Mouse (Mus musculus): ENCODE measurements around the gene Abcc12.
A peak's percentile ranks its signal among the peaks of the same experiment; 100 is the strongest.

Abcc12 gene

GRCm38 (mm10) chr8:86512886-86513285, 67.6 kb downstream of the Abcc12 start:
- DNase-seq (ENCODE audit: low read depth, low spot score), result no peak

GRCm38 (mm10) chr8:86512131-86512792, 68.2 kb downstream of the Abcc12 start:
- DNase-seq (ENCODE audit: low read depth, low spot score), result no peak

DNA sequence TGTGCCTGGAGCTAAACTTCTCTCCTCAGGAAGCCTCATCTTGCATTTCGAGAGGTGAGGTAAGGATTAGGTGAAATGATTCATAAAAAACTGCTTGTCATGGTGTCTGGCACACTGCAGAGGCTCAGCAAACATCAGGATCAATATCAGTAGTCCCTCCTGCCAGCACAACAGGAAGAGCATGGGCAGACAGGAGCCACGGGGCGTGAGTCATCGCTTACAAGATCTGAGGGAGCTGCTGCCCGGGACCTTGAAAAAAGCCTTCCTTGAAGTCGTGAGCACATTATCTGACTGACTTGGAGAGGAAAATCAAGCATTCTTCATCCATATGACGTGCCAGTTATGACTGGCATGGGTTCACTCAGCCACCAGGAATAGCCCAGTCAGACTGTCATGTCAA, 79.1 kb downstream of the Abcc12 start:
- DNase-seq (ENCODE audit: low read depth, low spot score), result no peak

GRCm38 (mm10) chr8:86495056-86495455, 85.4 kb downstream of the Abcc12 start:
- no peak for DNase-seq (ENCODE audit: low read depth, low spot score)

DNA sequence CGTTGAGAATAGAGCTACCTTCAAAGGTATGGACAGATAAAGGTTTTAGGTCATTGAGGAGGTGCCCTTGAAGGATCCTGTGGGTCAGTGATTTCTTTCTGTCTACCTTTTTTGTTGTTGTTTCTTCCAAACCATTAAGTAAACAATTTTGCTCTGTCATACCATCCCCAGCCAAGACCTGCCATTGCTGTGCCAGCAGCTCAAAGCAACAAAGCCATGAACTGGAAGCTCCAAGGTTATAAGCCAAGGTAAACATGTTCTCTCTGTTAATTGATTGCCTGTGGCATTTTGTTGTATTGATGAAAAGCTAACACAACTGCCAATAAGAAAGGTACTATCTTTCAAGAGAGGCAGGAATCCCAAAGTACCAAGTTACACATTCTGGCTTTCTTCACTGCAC, 86.6 kb downstream of the Abcc12 start:
- DNase-seq (ENCODE audit: low read depth, low spot score), result no peak

GRCm38 (mm10) chr8:86485411-86485810, 95.1 kb downstream of the Abcc12 start:
- no peak for DNase-seq (ENCODE audit: low read depth, low spot score)

DNA sequence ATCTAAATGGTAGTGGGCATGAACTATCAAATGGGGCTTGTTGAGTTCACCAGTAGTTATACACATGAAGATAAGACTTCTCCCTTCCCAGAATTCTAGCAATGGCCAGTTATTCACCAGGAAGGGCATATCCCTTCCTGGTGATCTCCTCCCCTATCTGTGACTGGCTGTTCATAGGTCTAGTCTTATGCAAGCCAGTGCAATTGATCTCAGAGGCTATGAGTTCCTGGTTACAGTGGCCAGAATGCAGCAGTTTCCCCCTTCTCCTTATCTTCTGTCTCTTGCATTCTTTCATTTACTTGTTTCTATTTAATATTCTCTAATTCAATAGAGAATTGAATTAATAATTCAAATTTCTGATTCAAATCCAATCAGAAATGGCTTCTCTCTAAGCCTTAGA, 96.2 kb downstream of the Abcc12 start:
- no peak for DNase-seq (ENCODE audit: low read depth, low spot score)

- no peak for DNase-seq (ENCODE audit: low read depth, low spot score)
Observed at GRCm38 (mm10) chr8:86482116-86482515, 98.4 kb downstream of the Abcc12 start.

DNA sequence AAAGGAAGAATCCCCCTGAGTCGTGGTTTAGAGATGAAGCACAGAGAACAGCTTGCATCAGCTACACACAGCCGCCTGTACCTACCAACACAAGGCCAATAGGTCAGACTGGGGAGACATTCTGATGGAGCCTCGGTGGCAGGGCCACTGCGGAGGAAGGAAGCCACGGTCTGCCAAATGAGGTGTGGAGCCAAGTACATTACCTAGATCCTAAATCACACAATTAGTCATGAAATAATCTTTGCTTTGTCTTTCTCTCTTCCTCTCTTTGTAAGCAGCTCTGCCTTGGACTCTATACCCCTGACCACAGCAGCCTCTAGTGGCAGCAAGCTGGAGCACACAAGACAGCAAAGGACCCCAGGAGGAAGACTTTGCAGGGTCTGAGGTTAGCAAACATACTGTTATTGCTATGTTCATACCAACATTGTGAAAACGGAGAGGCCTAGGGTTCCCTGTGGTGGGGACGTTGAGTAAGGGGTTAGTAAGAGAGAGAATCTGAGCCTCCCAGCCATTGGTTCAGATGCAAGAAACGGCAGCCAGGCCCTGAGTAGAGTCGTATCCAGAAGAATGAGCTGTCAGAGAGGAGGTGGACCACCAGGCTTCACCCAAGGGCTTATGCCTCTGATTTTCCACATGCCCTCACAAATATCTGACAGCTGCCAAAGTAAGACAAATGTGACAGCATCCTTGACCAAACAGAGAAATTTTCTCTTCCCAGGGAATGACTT, 104.6 kb downstream of the Abcc12 start:
- DNase-seq (ENCODE audit: low read depth, low spot score), result peak; percentile 20

GRCm38 (mm10) chr8:86474461-86474860, 106.0 kb downstream of the Abcc12 start:
- no peak for DNase-seq (ENCODE audit: low read depth, low spot score)

- DNase-seq (ENCODE audit: low read depth, low spot score), result no peak
Observed at GRCm38 (mm10) chr8:86473121-86473520, 107.4 kb downstream of the Abcc12 start.

- no peak for DNase-seq (ENCODE audit: low read depth, low spot score)
Observed at GRCm38 (mm10) chr8:86470717-86471116, 109.8 kb downstream of the Abcc12 start.

DNA sequence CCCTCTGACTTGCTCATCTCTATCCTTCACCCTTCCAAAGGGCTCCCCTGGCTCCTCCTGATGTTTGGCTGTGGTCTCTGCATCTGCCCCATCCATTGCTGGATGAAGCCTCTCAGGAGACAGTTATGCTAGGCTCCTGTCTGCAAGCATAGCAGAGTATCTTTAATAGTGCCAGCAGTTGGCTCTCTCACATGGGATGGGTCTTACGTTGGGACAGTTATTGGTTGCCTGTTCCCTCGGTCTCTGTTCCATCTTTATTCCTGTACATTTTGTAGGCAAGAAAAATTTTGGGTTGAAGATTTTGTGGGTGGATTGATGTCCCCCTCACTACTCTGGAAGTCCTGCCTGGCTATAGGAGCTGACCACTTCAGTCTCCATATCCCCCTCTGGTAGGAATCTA, 117.3 kb downstream of the Abcc12 start:
- DNase-seq (ENCODE audit: low read depth, low spot score), result no peak

DNA sequence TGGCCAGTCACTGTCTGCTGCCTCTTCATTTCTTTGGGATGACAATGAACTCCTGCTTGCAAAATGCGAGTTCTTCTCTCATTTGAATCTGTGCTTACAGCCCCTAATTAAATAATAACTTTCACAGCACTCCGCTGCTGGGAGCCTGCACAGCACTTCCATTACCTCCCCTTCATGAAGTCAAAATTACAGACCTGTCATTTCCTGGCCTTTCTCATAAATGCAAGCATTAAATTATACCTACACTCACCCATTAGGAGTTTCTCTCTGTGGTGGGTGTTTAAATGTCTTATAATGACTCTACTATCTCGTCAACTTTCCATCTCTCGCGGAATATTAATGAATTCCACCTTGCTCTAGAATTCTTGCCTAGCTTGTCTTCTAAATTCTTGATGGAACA, 120.1 kb downstream of the Abcc12 start:
- no peak for DNase-seq (ENCODE audit: low read depth, low spot score)

- no peak for DNase-seq (ENCODE audit: low read depth, low spot score)
Observed at GRCm38 (mm10) chr8:86453697-86454480, 126.6 kb downstream of the Abcc12 start.

DNA sequence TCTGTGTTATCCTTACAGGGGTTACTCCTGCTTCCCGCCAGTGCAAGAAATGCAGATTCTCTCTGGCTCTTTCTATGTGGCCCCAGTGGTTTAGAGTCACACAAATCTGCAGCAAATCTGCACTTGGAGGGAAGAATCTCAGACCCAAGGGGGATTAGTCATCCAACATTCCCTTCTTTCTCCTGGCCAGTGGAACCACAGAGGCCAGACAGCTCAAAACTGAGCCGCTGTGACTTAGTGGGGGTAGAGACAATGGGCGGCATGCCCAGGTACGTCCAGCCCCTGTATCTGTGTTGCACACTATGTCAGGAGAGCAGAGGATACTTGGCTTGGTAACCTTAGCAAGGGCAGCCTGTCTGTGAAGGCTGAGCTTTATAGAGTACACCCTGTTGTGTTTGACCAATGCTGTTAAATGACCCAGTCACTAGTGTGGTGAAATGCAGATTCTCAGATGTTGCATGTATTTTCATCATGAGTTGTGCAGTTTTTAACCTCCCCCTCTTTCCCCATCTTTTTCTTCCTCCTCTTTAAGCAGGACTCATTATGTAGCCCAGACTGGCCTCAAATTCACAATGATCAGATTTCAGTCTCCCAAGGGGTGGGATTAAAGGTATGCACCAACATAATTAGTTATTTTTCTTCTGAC, 130.5 kb downstream of the Abcc12 start:
- no peak for DNase-seq (ENCODE audit: low read depth, low spot score)

DNA sequence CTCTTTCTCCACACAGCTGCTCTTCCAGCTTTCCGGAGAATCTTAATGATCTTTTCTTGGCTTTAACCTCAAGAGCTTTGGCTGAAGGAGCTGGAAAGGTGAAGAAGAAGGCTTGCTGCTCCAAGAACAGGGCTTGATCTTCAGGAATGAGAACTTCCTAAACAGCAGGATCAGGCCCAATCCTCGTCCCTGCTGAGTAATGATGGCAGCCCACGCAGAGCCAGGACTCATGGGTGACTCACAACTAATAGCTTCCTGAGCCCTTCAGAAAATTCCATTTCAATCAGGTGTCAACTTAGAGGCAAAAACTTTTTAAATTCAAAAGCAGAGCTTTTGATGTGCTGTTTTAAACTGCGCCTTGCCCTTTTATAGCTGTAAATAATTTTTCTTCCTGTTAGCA, 135.0 kb downstream of the Abcc12 start:
- DNase-seq (ENCODE audit: low read depth, low spot score), result no peak

DNA sequence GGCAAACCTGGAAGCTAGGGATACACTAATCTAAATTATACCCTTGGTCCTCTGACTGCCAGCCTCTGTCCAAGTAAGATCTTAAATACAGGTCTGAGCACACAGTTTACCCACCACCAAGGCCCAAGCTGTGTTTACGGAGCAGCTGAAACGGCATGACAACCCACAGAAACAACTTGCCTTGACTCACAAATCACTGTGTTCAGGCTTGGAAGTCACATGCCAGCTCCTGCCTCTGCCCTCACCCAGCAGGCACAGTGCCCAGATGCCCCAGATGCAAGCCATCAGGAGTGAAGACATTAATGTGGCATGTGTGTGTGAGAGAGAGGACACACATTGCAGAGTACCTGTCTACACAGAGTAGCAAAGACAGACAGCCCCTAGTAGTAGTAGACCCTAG, 136.7 kb downstream of the Abcc12 start:
- no peak for DNase-seq (ENCODE audit: low read depth, low spot score)

DNA sequence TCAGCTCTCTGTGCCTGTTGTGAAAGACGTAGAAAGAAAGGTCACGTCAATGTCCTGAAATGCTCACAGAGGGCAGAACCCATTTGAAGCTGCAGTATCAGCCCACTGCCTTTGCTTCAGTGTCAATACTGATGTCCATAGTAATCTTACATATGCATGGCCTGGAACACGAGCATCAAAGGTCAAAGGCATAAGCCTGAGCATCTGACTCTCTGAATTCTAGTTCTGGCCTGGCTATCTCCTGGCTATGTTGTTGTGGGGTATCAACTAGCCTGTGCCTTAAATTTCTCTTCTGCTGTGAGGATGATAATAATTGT, 141.5 kb downstream of the Abcc12 start:
- DNase-seq (ENCODE audit: low read depth, low spot score), result no peak

- DNase-seq (ENCODE audit: low read depth, low spot score), result no peak
Observed at GRCm38 (mm10) chr8:86438133-86438982, 142.1 kb downstream of the Abcc12 start.

DNA sequence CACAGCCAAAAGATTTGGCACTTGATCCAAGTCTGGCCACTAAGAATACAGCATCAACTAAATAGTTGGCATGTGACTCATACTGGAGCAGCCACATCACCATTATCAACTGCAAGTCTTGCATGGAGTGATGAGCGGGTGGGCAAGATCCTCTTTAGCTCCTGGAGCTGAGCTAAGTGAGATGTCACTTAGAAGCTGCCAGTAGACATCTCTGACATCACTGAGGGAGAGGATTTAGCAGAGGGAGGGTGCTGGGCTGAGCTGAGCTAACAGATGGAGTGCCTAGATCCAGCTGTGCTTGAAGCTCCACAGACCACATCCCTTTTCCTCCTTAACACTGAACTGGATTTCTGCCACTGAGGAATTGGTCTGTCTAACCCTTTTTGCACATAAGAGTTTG, 143.1 kb downstream of the Abcc12 start:
- DNase-seq (ENCODE audit: low read depth, low spot score), result no peak
